Mouse (Mus musculus): ENCODE data around the gene Mpst. TPM values are rescaled to one million over a fixed set of nuclear protein-coding genes. Genes with fewer than 3 reads are reported as not detected.

Mpst gene
- polyA plus RNA-seq, 1 experiment from 2014 or later = 2.8 TPM

- 0 out of 2 replicates have a peak, but pooled peaks have one; percentile 17 for ATAC-seq
- H3K36me3 ChIP-seq = no peaks in the 10 kb centered on the region
- H3K4me2 ChIP-seq (replicated peaks) = no peak overlapping the region
- no peaks in the 10 kb centered on the region for H3K9me3 ChIP-seq
- 80% methylated on average over 11 of the region's 11 CpGs for WGBS
- H3K9ac ChIP-seq (replicated peaks) = no peak overlapping the region
- H3K4me1 ChIP-seq (replicated peaks) = peaks cover 3% of the 10 kb centered on the region; the same call in 1 of the 2 replicates
- no peaks in the 10 kb centered on the region for H3K27me3 ChIP-seq
- no peak overlapping the region for H3K4me3 ChIP-seq (replicated peaks)
- no peak overlapping the region for H3K27ac ChIP-seq
These were observed 22.6 kb upstream of the Mpst start for GRCm38 (mm10) chr15:78383450-78384219.

GRCm38 (mm10) chr15:78384220-78385116, 21.7 kb upstream of the Mpst start:
- peaks cover 3% of the 10 kb centered on the region; the same call in 1 of the 2 replicates for H3K4me1 ChIP-seq (replicated peaks)
- no peak overlapping the region for H3K27ac ChIP-seq
- no peak for ATAC-seq
- H3K9me3 ChIP-seq = no peaks in the 10 kb centered on the region
- no peaks in the 10 kb centered on the region for H3K27me3 ChIP-seq
- no peak overlapping the region for H3K4me3 ChIP-seq (replicated peaks)
- no peak overlapping the region for H3K9ac ChIP-seq (replicated peaks)
- 71% methylated on average over 7 of the region's 7 CpGs for WGBS
- no peaks in the 10 kb centered on the region for H3K36me3 ChIP-seq
- no peak overlapping the region for H3K4me2 ChIP-seq (replicated peaks)

DNA sequence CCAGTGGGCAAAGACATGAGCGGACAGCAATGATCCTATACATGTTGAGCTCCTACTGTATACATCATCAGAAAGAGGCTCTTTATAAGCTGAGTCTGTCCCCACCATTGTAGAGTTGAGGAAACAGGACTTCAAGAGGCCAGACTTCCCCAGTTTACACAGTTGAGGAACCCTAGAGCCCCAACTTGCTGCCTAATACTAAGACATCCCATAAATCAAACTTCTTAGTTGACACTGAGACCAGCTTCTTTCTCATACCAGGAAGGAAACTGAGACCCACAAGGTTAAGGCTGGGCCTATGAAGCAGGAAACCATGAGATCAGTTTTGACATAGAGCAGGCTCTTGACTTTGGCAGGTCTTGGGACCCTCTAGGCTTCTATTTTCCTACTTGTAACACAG, 20.7 kb upstream of the Mpst start:
- no peak overlapping the region for H3K9ac ChIP-seq (replicated peaks)
- no peaks in the 10 kb centered on the region for H3K27me3 ChIP-seq
- peaks cover 3% of the 10 kb centered on the region; the same call in 1 of the 2 replicates for H3K4me1 ChIP-seq (replicated peaks)
- ATAC-seq = no peak
- H3K4me3 ChIP-seq (replicated peaks) = no peak overlapping the region
- 95% methylated on average over 1 of the region's 1 CpGs for WGBS
- H3K36me3 ChIP-seq = no peaks in the 10 kb centered on the region
- no peak overlapping the region for H3K4me2 ChIP-seq (replicated peaks)
- H3K27ac ChIP-seq = no peak overlapping the region
- no peaks in the 10 kb centered on the region for H3K9me3 ChIP-seq

DNA sequence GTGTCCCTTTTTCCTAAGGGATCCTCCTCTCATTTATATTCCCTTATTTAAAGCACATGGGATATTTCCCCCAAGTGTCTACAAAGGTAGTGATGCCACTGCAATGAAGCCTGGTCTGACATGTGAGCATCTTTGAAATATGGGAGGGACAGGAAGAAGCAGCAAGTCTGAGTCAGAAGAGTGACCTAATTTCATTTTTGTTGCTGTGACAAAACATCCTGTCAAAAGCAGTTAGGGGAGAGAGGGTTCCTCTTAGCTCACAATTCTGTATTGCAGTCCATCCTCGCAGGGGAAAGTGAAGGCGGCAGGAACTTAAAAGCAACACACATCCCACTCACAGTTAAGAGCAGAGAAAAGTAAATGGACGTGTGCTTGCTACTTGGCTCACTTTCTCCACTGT, 15.4 kb upstream of the Mpst start:
- Histone ChIP-seq H3K9me3 (no peaks in the 10 kb centered on the region), H3K27ac (no peak overlapping the region), H3K4me3 (replicated peaks) (no peak overlapping the region), H3K9ac (replicated peaks) (no peak overlapping the region), H3K36me3 (no peaks in the 10 kb centered on the region), H3K4me1 (replicated peaks) (no peaks in the 10 kb centered on the region), H3K4me2 (replicated peaks) (no peak overlapping the region), H3K27me3 (no peaks in the 10 kb centered on the region)
- 83% methylated on average over 3 of the region's 3 CpGs for WGBS
- no peak for ATAC-seq

- Histone ChIP-seq H3K4me2 (replicated peaks) (no peak within 1 kb of the TSS), H3K27me3 (no peaks in the 10 kb centered on the region), H3K9me3 (no peaks in the 10 kb centered on the region), H3K9ac (replicated peaks) (no peak within 1 kb of the TSS), H3K27ac (no peak within 1 kb of the TSS), H3K36me3 (no peaks in the 10 kb centered on the region), H3K4me1 (replicated peaks) (no peaks in the 10 kb centered on the region), H3K4me3 (replicated peaks) (no peak within 1 kb of the TSS)
- 83% methylated on average over 8 of the region's 8 CpGs for WGBS
- no peak for ATAC-seq
These were observed 10.7 kb upstream of the Mpst start, which contains the start of gene Tex33 for GRCm38 (mm10) chr15:78395478-78395962. Gene Tex33, minus strand, starts transcription at chr15:78395912.

GRCm38 (mm10) chr15:78401345-78401744, 4.9 kb upstream of the Mpst start:
- Histone ChIP-seq H3K36me3 (no peaks in the 10 kb centered on the region), H3K27ac (no peak overlapping the region), H3K4me1 (replicated peaks) (peaks cover 29% of the 10 kb centered on the region), H3K4me2 (replicated peaks) (no peak overlapping the region), H3K27me3 (no peaks in the 10 kb centered on the region; the same call in 1 of the 2 replicates), H3K9ac (replicated peaks) (no peak overlapping the region), H3K9me3 (no peaks in the 10 kb centered on the region), H3K4me3 (replicated peaks) (no peak overlapping the region)
- 84% methylated on average over 6 of the region's 6 CpGs for WGBS
- no peak for ATAC-seq

GRCm38 (mm10) chr15:78401921-78402320, 4.3 kb upstream of the Mpst start:
- no peaks in the 10 kb centered on the region for H3K36me3 ChIP-seq
- WGBS = 71% methylated on average over 4 of the region's 4 CpGs
- peaks cover 30% of the 10 kb centered on the region for H3K4me1 ChIP-seq (replicated peaks)

GRCm38 (mm10) chr15:78402423-78402822, 3.8 kb upstream of the Mpst start:
- no peak overlapping the region for H3K4me2 ChIP-seq (replicated peaks)
- no peak overlapping the region for H3K9ac ChIP-seq (replicated peaks)
- no peaks in the 10 kb centered on the region; the same call in 1 of the 2 replicates for H3K27me3 ChIP-seq
- H3K27ac ChIP-seq = no peak overlapping the region
- no peaks in the 10 kb centered on the region for H3K36me3 ChIP-seq
- 83% methylated on average over 7 of the region's 7 CpGs for WGBS
- H3K4me3 ChIP-seq (replicated peaks) = no peak overlapping the region
- ATAC-seq = no peak
- peaks cover 35% of the 10 kb centered on the region for H3K4me1 ChIP-seq (replicated peaks)
- H3K9me3 ChIP-seq = no peaks in the 10 kb centered on the region

More at GRCm38 (mm10) chr15:78401921-78402320, 4.3 kb upstream of the Mpst start:
- no peak overlapping the region for H3K27ac ChIP-seq
- H3K4me3 ChIP-seq (replicated peaks) = no peak overlapping the region
- no peaks in the 10 kb centered on the region for H3K9me3 ChIP-seq
- no peaks in the 10 kb centered on the region; the same call in 1 of the 2 replicates for H3K27me3 ChIP-seq
- no peak for ATAC-seq
- no peak overlapping the region for H3K4me2 ChIP-seq (replicated peaks)
- H3K9ac ChIP-seq (replicated peaks) = no peak overlapping the region

- Histone ChIP-seq H3K4me2 (replicated peaks) (no peak overlapping the region), H3K4me1 (replicated peaks) (peaks cover 36% of the 10 kb centered on the region), H3K27me3 (peaks cover 6% of the 10 kb centered on the region), H3K9ac (replicated peaks) (no peak overlapping the region), H3K27ac (no peak overlapping the region), H3K36me3 (no peaks in the 10 kb centered on the region), H3K9me3 (no peaks in the 10 kb centered on the region), H3K4me3 (replicated peaks) (no peak overlapping the region)
- no peak for ATAC-seq
- 50% methylated on average over 3 of the region's 3 CpGs for WGBS
These were observed 2.9 kb upstream of the Mpst start for GRCm38 (mm10) chr15:78403301-78403741.

DNA sequence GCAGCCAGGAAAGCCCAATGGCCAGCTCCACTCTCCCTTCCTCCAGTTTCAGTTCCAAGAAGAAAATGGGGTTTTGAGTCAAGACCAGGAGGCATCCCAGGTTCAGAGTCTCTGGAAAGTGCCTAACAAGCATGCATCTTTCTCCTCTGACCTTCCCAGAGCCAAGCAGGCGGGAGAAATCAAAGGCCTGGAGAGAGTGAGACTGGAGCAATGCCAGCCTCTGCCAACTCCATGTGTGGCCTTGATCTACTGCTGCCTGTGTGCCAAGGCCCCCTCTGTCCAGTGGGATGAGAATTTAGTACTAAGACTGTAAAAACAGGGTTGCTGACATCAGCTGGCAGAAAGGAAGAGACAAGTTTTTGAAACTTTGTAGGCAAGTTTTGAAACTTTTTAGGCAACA, 2.3 kb upstream of the Mpst start:
- Histone ChIP-seq H3K9ac (replicated peaks) (no peak overlapping the region; the same call in 1 of the 2 replicates), H3K4me2 (replicated peaks) (no peak overlapping the region), H3K4me3 (replicated peaks) (no peak overlapping the region), H3K36me3 (no peaks in the 10 kb centered on the region), H3K27ac (no peak overlapping the region), H3K9me3 (no peaks in the 10 kb centered on the region), H3K27me3 (peaks cover 12% of the 10 kb centered on the region), H3K4me1 (replicated peaks) (peaks cover 36% of the 10 kb centered on the region)
- 71% methylated on average over 1 of the region's 1 CpGs for WGBS
- ATAC-seq = no peak

GRCm38 (mm10) chr15:78405098-78405497, 1.1 kb upstream of the Mpst start:
- H3K4me1 ChIP-seq (replicated peaks) = peaks cover 44% of the 10 kb centered on the region
- no peak overlapping the region for H3K27ac ChIP-seq
- ATAC-seq = no peak
- 0 out of 2 replicates have a peak overlapping the region, but pooled peaks have one; percentile 74 for H3K9ac ChIP-seq (replicated peaks)
- H3K4me2 ChIP-seq (replicated peaks) = peak overlapping the region; percentile 85
- H3K27me3 ChIP-seq = peaks cover 24% of the 10 kb centered on the region
- H3K4me3 ChIP-seq (replicated peaks) = peak overlapping the region; percentile 63
- WGBS = 57% methylated on average over 11 of the region's 11 CpGs
- no peaks in the 10 kb centered on the region for H3K36me3 ChIP-seq
- H3K9me3 ChIP-seq = no peaks in the 10 kb centered on the region

All from midbrain, embryonic 13.5 days (tissue).